Mouse (Mus musculus) neural tube, embryonic 12.5 days (tissue): ENCODE measurements at regions not wholly inside any gene's neighbourhood (a gene's known extent, or its start where the extent isn't known, plus 50 kb on each side); places are given as distances from the start of the nearest gene placed in this dataset.
"Not testable (repeated sequence)": the region's sequence is repeated elsewhere in the genome, so short reads cannot be mapped to it uniquely, and the experiment has no call there.

Experiments used
- ATAC-seq: fragments of 200-750 bp; cut with Nextera tagmentation; 2 replicates; pipeline ENCODE4 v1.8.0; 2017; ENCODE audit warnings: low read depth, mild to moderate bottlenecking, moderate TSS enrichment, moderate library complexity; ENCODE audit not compliant: low FRiP score
- H3K27ac ChIP-seq: fragments of 300-500 bp; sonication (generic); 2 replicates; pipeline ENCODE4 v1.5.1; 2016
- H3K27me3 ChIP-seq: fragments of 300-500 bp; sonication (generic); replicated peaks from 2 replicates; pipeline ENCODE4 v1.6.1; 2016; ENCODE audit warnings: mild to moderate bottlenecking
- H3K36me3 ChIP-seq: fragments of 300-500 bp; sonication (generic); 2 replicates; pipeline ENCODE4 v1.6.1; 2016; ENCODE audit warnings: mild to moderate bottlenecking
- H3K4me1 ChIP-seq: fragments of 300-500 bp; sonication (generic); 2 replicates; pipeline ENCODE4 v1.6.1; 2016
- H3K4me2 ChIP-seq: fragments of 300-500 bp; sonication (generic); replicated peaks from 2 replicates; pipeline ENCODE4 v1.6.1; 2016; ENCODE audit warnings: mild to moderate bottlenecking
- H3K4me3 ChIP-seq: fragments of 300-500 bp; sonication (generic); 2 replicates; pipeline ENCODE4 v1.5.1; 2016
- H3K9ac ChIP-seq: fragments of 300-500 bp; sonication (generic); 2 replicates; pipeline ENCODE4 v1.6.1; 2016; ENCODE audit warnings: mild to moderate bottlenecking
- H3K9me3 ChIP-seq: fragments of 300-500 bp; sonication (generic); 2 replicates; pipeline ENCODE4 v1.6.1; 2016; ENCODE audit warnings: mild to moderate bottlenecking
- WGBS: fragments of 180-500 bp; shearing (Covaris S2); methylation state at CpG from one replicate; pipeline ENCODE4 v1.1.7; 2016; 5-methylcytosine and 5-hydroxymethylcytosine counted together

DNA sequence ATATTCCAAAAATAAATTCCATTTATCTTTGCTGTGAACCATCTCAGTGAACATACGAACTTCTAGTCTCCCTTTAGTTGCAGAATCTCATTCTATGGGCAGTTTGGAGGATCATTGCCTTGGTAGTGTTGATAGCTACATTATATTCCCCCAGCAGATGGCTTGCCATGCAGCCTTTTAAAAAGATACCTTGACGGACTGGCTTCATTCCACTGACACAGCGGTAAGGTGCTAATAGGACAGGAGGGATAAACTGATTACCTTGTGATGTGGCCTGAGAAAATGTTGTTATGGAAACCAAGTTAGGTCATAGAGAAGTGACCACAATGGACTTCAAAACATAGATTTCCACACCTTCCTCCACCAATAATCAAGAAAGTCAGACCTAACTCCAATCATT is 215.5 kb upstream of the Tmc3 start:
- no peak for ATAC-seq
- Histone ChIP-seq H3K4me3 (no peak overlapping the region), H3K27ac (no peak overlapping the region), H3K27me3 (no peaks in the 10 kb centered on the region), H3K9ac (no peak overlapping the region), H3K4me2 (no peak overlapping the region), H3K4me1 (no peaks in the 10 kb centered on the region), H3K36me3 (no peaks in the 10 kb centered on the region), H3K9me3 (no peaks in the 10 kb centered on the region)
- WGBS = 85% methylated on average over 3 of the region's 3 CpGs

DNA sequence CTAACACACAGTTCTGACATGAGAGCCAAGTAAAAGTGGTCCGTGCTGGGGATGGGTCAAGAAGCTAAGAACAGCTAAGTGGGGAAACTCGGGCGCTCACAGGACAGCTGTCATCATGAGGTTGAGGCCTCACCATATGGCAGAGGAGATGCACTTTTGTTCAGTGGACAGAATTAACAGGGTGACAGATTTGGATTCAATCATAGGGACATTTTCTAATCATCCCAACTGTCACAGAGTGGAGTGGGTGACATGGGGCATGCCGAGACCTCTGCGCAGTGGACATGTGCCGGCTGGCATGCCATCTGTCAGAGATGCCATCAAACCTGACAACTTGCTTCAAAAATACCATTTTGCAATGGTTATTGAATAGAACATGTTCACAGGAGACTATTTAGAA is 215.1 kb upstream of the Tmc3 start:
- Histone ChIP-seq H3K4me2 (no peak overlapping the region), H3K4me3 (no peak overlapping the region), H3K36me3 (no peaks in the 10 kb centered on the region), H3K9ac (no peak overlapping the region), H3K27ac (no peak overlapping the region), H3K4me1 (no peaks in the 10 kb centered on the region), H3K27me3 (no peaks in the 10 kb centered on the region), H3K9me3 (no peaks in the 10 kb centered on the region)
- 85% methylated on average over 6 of the region's 6 CpGs for WGBS
- ATAC-seq = no peak

DNA sequence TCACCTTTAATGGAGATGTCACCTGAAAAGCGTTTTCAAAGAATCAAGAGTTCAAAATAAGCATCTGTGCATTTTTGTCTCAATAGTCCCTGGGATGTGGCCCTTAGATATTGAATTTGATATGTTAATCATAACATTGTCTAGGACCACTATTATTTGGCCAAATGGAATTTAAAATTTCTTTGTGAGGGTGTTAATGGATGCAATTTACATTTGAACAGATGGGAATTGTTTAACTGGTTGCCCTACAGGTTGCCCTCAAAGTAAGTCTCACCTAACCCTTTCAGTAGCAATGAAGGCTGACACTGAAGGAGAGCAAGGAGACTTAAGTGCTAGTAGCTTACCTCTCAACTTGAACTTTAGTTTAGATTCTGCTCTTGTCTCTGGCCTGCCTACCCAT is 207.9 kb upstream of the Tmc3 start:
- Histone ChIP-seq H3K4me1 (no peaks in the 10 kb centered on the region), H3K36me3 (no peaks in the 10 kb centered on the region), H3K9ac (no peak overlapping the region), H3K4me2 (no peak overlapping the region), H3K27me3 (no peaks in the 10 kb centered on the region), H3K4me3 (no peak overlapping the region), H3K27ac (no peak overlapping the region), H3K9me3 (no peaks in the 10 kb centered on the region)
- 79% methylated on average over 1 of the region's 1 CpGs for WGBS
- no peak for ATAC-seq

DNA sequence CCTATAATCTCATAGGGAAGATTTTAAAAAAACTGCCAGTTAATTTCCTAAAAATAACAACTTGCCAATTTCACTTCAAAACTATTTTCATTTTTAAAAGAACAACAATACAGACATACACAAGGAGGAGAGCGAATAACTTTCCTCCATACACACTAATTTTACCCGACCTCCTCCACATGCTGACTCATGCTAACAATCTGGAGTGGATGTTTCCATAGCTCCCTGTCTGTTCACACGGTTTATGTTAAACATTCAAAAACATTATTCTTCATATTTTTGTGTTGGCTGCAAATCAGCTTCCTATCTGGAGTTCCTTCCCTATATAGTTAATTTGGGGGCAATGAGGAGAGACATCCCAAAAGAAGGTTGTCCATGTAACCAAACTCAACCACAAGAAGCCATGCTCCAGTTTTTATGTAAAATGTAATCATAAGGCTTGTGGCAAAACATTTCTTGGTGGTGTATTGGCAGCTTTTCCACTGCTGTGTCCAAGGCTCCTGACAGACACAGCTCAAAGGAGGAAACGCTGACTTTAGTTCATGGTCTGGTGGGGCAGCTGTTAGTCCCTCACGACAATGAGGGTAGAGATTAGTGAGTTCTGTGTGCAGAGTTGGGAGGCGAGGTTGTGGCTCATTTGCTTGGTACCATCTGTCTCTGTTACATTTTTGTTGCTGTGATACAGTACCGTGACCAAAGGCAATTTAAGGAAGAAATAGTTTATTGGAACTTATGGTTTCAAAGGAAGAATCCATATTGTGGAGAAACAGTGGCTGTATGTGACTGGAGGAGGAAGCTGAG is 203.1 kb upstream of the Tmc3 start:
- no peaks in the 10 kb centered on the region for H3K9me3 ChIP-seq
- H3K4me3 ChIP-seq = no peak overlapping the region
- H3K9ac ChIP-seq = no peak overlapping the region
- no peak overlapping the region for H3K27ac ChIP-seq
- H3K27me3 ChIP-seq = no peaks in the 10 kb centered on the region
- ATAC-seq = no peak
- 71% methylated on average over 7 of the region's 7 CpGs for WGBS
- no peak overlapping the region for H3K4me2 ChIP-seq
- peaks cover 7% of the 10 kb centered on the region; the same call in 1 of the 2 replicates for H3K4me1 ChIP-seq
- no peaks in the 10 kb centered on the region for H3K36me3 ChIP-seq

GRCm38 (mm10) chr7:83382803-83383363 is 201.8 kb upstream of the Tmc3 start:
- H3K27me3 ChIP-seq = no peaks in the 10 kb centered on the region
- peaks cover 7% of the 10 kb centered on the region; the same call in 1 of the 2 replicates for H3K4me1 ChIP-seq
- H3K4me3 ChIP-seq = no peak overlapping the region
- ATAC-seq = peak; percentile 85
- no peak overlapping the region for H3K9ac ChIP-seq
- no peak overlapping the region for H3K27ac ChIP-seq
- no peaks in the 10 kb centered on the region for H3K9me3 ChIP-seq
- H3K4me2 ChIP-seq = peak overlapping the region; percentile 31; the same call in 1 of the 2 replicates
- WGBS = 35% methylated on average over 8 of the region's 8 CpGs
- H3K36me3 ChIP-seq = no peaks in the 10 kb centered on the region

DNA sequence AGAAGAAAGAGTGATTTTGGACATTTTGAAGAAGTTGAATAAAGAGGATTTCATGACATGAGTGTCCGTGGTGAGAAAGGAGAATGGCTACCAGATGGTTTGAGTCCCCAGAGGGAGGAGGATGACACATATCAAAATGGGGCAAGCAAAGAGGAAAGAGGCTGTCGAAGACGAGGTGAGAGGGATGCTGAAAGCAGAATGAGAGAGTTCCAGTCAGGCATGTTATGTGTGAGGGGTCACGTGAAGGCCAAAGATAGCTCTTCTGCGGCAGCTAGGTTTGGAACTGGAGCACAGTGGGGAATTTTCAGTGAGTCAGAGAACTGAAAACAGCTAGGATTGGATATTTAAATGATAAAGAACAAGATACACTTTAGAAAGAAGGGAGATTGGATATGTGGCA is 193.3 kb upstream of the Tmc3 start:
- no peaks in the 10 kb centered on the region for H3K4me1 ChIP-seq
- H3K9ac ChIP-seq = no peak overlapping the region
- no peaks in the 10 kb centered on the region for H3K27me3 ChIP-seq
- 77% methylated on average over 5 of the region's 5 CpGs for WGBS
- no peak for ATAC-seq
- H3K36me3 ChIP-seq = no peaks in the 10 kb centered on the region
- no peaks in the 10 kb centered on the region for H3K9me3 ChIP-seq
- H3K4me2 ChIP-seq = no peak overlapping the region
- H3K4me3 ChIP-seq = no peak overlapping the region
- no peak overlapping the region for H3K27ac ChIP-seq

DNA sequence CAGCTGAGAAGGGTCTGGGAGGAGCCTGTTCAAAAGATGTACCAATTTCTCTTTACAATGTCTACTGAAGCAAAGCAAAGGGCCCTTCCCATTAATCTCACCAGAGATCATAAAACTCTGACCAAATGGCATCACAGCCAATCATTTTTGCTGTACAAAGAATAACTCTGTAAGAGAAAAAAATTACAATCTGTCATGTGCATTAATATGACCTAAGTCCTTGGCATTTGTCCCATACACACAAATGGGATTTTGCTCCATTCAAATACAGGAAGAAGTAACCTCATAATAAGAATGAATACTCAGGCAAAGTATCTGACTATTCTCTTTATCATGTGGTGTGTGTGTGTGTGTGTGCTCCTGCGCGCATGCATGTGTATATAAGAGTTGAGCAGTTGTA is 192.5 kb upstream of the Tmc3 start:
- no peaks in the 10 kb centered on the region for H3K27me3 ChIP-seq

GRCm38 (mm10) chr7:83392625-83393024 is 192.1 kb upstream of the Tmc3 start:
- no peak for ATAC-seq
- H3K4me1 ChIP-seq = no peaks in the 10 kb centered on the region
- H3K4me3 ChIP-seq = no peak overlapping the region
- no peak overlapping the region for H3K9ac ChIP-seq
- H3K36me3 ChIP-seq = no peaks in the 10 kb centered on the region
- no peak overlapping the region for H3K27ac ChIP-seq
- no peaks in the 10 kb centered on the region for H3K9me3 ChIP-seq
- H3K4me2 ChIP-seq = no peak overlapping the region
- H3K27me3 ChIP-seq = no peaks in the 10 kb centered on the region

More for the DNA sequence above, 192.5 kb upstream of the Tmc3 start:
- ATAC-seq = no peak
- Histone ChIP-seq H3K9me3 (no peaks in the 10 kb centered on the region), H3K4me1 (no peaks in the 10 kb centered on the region), H3K36me3 (no peaks in the 10 kb centered on the region), H3K27ac (no peak overlapping the region), H3K9ac (no peak overlapping the region), H3K4me3 (no peak overlapping the region), H3K4me2 (no peak overlapping the region)
- 90% methylated on average over 2 of the region's 2 CpGs for WGBS

GRCm38 (mm10) chr7:83394156-83394555 is 190.6 kb upstream of the Tmc3 start:
- WGBS = 66% methylated on average over 2 of the region's 2 CpGs

DNA sequence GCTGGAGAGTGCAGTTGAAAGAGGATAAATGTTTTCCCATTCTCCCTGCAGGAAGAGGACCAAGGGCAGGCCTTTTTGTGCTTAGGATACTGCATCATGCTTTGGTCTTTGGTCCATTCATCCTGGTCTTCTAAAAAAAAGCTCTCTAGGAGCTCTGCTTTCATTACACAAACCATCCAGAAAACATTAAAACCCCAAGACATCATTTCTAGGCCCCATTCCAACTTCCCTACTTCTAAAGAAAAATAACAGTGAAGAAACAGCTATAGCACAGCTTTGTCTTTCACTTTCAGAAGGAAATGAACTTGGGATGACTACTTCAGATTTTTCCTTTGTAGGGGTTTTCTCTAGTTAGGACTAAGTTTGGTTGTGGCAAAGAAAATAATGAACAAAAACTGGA is 185.1 kb upstream of the Tmc3 start:
- H3K4me2 ChIP-seq = no peak overlapping the region
- ATAC-seq = no peak
- H3K9ac ChIP-seq = no peak overlapping the region
- H3K4me3 ChIP-seq = no peak overlapping the region
- H3K36me3 ChIP-seq = no peaks in the 10 kb centered on the region
- no peaks in the 10 kb centered on the region for H3K9me3 ChIP-seq
- no peaks in the 10 kb centered on the region for H3K4me1 ChIP-seq
- H3K27ac ChIP-seq = no peak overlapping the region
- no peaks in the 10 kb centered on the region for H3K27me3 ChIP-seq

More at GRCm38 (mm10) chr7:83394156-83394555, 190.6 kb upstream of the Tmc3 start:
- no peak for ATAC-seq
- Histone ChIP-seq H3K4me1 (no peaks in the 10 kb centered on the region), H3K9ac (no peak overlapping the region), H3K27ac (no peak overlapping the region), H3K4me2 (no peak overlapping the region), H3K36me3 (no peaks in the 10 kb centered on the region), H3K4me3 (no peak overlapping the region), H3K9me3 (no peaks in the 10 kb centered on the region), H3K27me3 (no peaks in the 10 kb centered on the region)

- H3K27me3 ChIP-seq = no peaks in the 10 kb centered on the region
- ATAC-seq = no peak
- H3K4me3 ChIP-seq = no peak overlapping the region
- no peaks in the 10 kb centered on the region for H3K9me3 ChIP-seq
- no peak overlapping the region for H3K9ac ChIP-seq
- H3K4me2 ChIP-seq = no peak overlapping the region
- H3K36me3 ChIP-seq = no peaks in the 10 kb centered on the region
- 82% methylated on average over 5 of the region's 5 CpGs for WGBS
- H3K27ac ChIP-seq = no peak overlapping the region
- no peaks in the 10 kb centered on the region for H3K4me1 ChIP-seq
These were observed 183.7 kb upstream of the Tmc3 start for GRCm38 (mm10) chr7:83401001-83401400.

- not testable (repeated sequence) for H3K27me3 ChIP-seq, H3K9ac ChIP-seq, H3K36me3 ChIP-seq, H3K4me1 ChIP-seq, H3K9me3 ChIP-seq, H3K27ac ChIP-seq, H3K4me2 ChIP-seq, ATAC-seq, H3K4me3 ChIP-seq
- WGBS = 83% methylated on average over 5 of the region's 5 CpGs
These were observed 172.0 kb upstream of the Tmc3 start for GRCm38 (mm10) chr7:83412745-83413144.
